Mouse (Mus musculus) limb, embryonic 13.5 days (tissue): Measurements from ENCODE around the gene Grhl1. TPM values are rescaled to one million over a fixed set of nuclear protein-coding genes. Genes with fewer than 3 reads are reported as not detected.
A peak's percentile ranks its signal among the peaks of the same experiment; 100 is the strongest.
"Not testable (repeated sequence)": the region's sequence is repeated elsewhere in the genome, so short reads cannot be mapped to it uniquely, and the experiment has no call there.

Experiments
- ATAC-seq: fragments of 200-750 bp; cut with Nextera tagmentation; 2 replicates; pipeline ENCODE4 v1.8.0; 2017; ENCODE audit warnings: low read depth, moderate number of reproducible peaks, moderate TSS enrichment; ENCODE audit not compliant: low FRiP score
- H3K27ac ChIP-seq: fragments of 300-500 bp; sonication (generic); 2 replicates; pipeline ENCODE4 v1.5.1; 2015; ENCODE audit warnings: inconsistent platforms, mild to moderate bottlenecking, moderate library complexity
- H3K27me3 ChIP-seq: fragments of 300-500 bp; sonication (generic); 2 replicates; pipeline ENCODE4 v1.6.1; 2015; ENCODE audit warnings: mild to moderate bottlenecking, inconsistent platforms
- H3K36me3 ChIP-seq: fragments of 300-500 bp; sonication (generic); 2 replicates; pipeline ENCODE4 v1.6.1; 2015; ENCODE audit warnings: inconsistent platforms, mild to moderate bottlenecking, moderate library complexity
- H3K4me1 ChIP-seq: fragments of 300-500 bp; sonication (generic); 2 replicates; pipeline ENCODE4 v1.6.1; 2015; ENCODE audit warnings: inconsistent platforms
- H3K4me2 ChIP-seq: fragments of 300-500 bp; sonication (generic); replicated peaks from 2 replicates; pipeline ENCODE4 v1.6.1; 2015; ENCODE audit warnings: inconsistent platforms, mild to moderate bottlenecking, moderate library complexity
- H3K4me3 ChIP-seq: fragments of 300-500 bp; sonication (generic); 2 replicates; pipeline ENCODE4 v1.5.1; 2015; ENCODE audit warnings: moderate library complexity, mild to moderate bottlenecking, inconsistent platforms
- H3K9ac ChIP-seq: fragments of 300-500 bp; sonication (generic); 2 replicates; pipeline ENCODE4 v1.6.1; 2015; ENCODE audit warnings: mild to moderate bottlenecking, inconsistent platforms
- H3K9me3 ChIP-seq: fragments of 300-500 bp; sonication (generic); 2 replicates; pipeline ENCODE4 v1.6.1; 2016; ENCODE audit warnings: inconsistent platforms
- WGBS: fragments of 180-500 bp; shearing (Covaris S2); methylation state at CpG from one replicate; pipeline ENCODE4 v1.1.7; 2015; 5-methylcytosine and 5-hydroxymethylcytosine counted together
- polyA plus RNA-seq: library from polyadenylated mRNA; unstranded; fragments of >200 nt; fragmentation: Nextera tagmentation; extraction: Ambion mirVana; gene quantifications from 2 replicates; pipeline ENCODE4 v1.2.1, GENCODE M21; 2015

The Grhl1 gene
- 4.1 and 4.4 TPM in 2 replicates for polyA plus RNA-seq

DNA sequence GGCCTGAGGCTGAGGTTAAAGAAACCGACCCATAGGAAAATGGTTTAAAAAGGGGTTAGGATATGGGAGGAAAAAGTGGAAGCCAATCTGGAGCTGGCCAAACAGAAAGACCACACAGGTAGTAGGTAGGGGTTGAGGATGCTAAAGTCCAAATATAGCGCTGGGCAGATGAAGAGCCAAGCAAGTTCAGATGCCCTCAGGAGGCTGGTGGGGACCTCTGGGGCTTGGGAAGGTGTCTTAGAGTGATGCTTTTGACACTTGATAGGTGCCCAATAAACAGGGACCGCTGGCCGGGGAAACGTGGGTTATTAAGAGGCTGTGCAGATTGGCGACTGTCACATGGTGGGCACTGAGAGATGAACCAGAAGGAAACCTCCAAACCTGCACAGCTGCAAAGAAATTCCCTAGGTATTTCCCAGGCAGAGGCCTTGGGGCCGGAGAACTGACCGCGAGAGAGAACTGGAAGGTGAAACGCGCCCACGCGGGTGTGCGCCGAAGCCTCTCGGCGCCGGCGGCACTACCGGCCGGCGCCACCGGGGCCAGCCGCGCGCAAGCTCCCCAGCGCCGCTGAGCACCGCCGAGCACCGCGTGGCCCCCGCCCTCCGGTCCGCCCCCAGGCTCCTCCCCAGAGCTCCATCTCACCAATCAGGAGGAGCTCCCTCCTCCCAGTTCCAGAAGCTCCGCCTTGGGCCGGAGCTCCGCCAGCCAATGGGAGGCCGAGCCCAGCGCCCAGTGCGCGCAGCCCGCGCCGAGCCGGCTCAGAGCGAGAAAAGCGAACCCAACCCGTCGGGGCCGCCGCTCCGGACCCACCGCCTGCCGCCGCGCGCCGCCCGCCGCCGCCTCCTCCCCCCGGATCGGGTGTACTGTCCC is at the start of gene Grhl1:
Grhl1 (plus strand) TSS at position 761 of the 870 bp plus-strand sequence.
- Histone ChIP-seq H3K27me3 (peaks cover 44% of the 10 kb centered on the region), H3K27ac (no peak within 1 kb of the TSS), H3K9me3 (no peaks in the 10 kb centered on the region), H3K36me3 (no peaks in the 10 kb centered on the region), H3K4me1 (peaks cover 40% of the 10 kb centered on the region), H3K4me3 (peak within 1 kb of the TSS; percentile 62), H3K9ac (peak within 1 kb of the TSS; percentile 58), H3K4me2 (peak within 1 kb of the TSS; percentile 80)
- WGBS: 1% methylated on average over 63 of the region's 64 CpGs
- peak; percentile 98 for ATAC-seq

DNA sequence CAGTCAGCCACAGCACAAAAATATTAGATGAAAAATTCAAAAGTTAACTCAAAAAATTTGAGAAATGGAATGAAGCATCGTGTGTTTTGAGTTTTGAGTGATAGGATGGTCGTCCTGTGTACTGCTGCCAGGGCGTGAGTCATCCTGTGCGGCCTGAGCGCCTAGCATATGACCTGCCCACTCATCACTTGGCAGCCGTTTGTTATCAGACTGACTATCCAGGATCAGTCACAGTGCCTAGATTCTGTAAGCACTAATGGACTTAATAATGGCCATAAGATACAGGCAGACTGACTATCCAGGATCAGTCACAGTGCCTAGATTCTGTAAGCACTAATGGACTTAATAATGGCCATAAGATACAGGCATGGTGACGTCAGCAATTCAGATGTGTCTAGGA is 47.0 kb upstream of the Grhl1 start:
- not testable (repeated sequence) for H3K4me1 ChIP-seq, H3K27ac ChIP-seq

DNA sequence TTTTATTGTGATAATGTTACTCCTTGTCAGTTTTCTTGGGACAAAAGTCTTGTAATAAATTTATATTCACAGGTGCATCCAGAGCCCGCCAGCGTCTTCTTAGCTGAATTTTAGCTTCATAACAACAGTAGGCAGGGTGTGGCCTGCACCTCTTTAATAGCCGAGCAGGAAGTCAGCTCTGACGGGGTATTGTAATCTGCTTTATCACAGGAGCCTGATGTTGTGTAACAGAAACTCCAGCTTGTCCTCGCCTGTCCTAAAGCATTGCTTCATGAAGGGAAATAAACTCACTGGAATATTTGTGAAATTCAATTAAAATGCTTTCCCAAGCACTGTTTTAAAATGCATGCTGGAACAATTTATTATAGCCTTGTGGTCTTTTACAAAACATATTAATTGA is 35.7 kb upstream of the Grhl1 start:
- Histone ChIP-seq H3K27ac (no peak overlapping the region), H3K36me3 (peaks cover 16% of the 10 kb centered on the region), H3K4me2 (no peak overlapping the region), H3K27me3 (no peaks in the 10 kb centered on the region), H3K9ac (no peak overlapping the region), H3K4me1 (no peaks in the 10 kb centered on the region), H3K9me3 (no peaks in the 10 kb centered on the region), H3K4me3 (no peak overlapping the region)
- WGBS: 68% methylated on average over 5 of the region's 5 CpGs
- no peak for ATAC-seq

More for the DNA sequence above, 47.0 kb upstream of the Grhl1 start:
- not testable (repeated sequence) for H3K27me3 ChIP-seq, H3K4me2 ChIP-seq, H3K9me3 ChIP-seq, H3K9ac ChIP-seq, ATAC-seq, H3K4me3 ChIP-seq
- 94% methylated on average over 7 of the region's 7 CpGs for WGBS
- H3K36me3 ChIP-seq: peaks cover 18% of the 10 kb centered on the region

DNA sequence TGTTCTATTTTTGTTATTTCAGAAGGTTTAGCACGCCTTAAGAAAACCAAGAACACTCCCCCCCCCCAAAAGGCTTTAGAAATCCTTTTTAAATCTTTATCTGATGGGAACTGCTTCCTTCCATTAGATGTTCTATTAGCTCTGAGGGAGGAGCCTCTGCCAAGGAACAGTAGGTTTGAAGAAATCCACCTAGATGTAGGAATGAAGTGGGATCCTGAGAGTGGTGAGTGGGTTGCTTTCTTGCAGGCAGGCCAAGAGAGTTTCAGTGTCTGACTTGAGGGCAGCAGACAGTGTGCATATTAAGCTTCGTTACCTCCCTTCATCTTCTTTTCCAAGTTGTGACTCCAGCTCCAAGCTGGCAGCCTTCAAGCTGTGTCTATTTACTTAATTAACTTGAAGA is 34.9 kb upstream of the Grhl1 start:
- Histone ChIP-seq H3K27me3 (no peaks in the 10 kb centered on the region), H3K9ac (no peak overlapping the region), H3K4me2 (no peak overlapping the region), H3K27ac (no peak overlapping the region), H3K36me3 (peaks cover 11% of the 10 kb centered on the region; the same call in 1 of the 2 replicates), H3K9me3 (no peaks in the 10 kb centered on the region), H3K4me1 (no peaks in the 10 kb centered on the region), H3K4me3 (no peak overlapping the region)
- WGBS: 83% methylated on average over 2 of the region's 2 CpGs
- ATAC-seq: no peak

DNA sequence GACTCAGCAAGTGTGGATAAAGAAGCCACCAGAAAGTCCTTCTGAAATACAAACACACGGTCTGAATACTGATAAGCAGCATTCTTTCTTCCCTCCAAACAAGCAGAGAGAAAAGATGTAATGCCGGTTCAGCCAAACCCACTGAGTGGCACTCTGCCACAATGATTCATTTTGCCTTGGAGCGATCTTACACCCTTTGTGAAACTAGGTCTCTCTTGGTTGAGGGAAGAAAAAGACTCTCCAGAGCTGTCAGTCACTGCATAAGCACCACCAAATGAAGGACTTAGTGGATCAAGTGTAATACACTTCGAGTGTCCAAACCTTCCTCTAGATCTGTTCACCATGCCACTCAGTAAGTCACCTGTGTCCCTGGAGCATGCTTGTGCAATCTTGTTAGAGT is 34.1 kb upstream of the Grhl1 start:
- 89% methylated on average over 4 of the region's 4 CpGs for WGBS
- Histone ChIP-seq H3K9ac (no peak overlapping the region), H3K4me1 (no peaks in the 10 kb centered on the region), H3K36me3 (0 out of 2 replicates have a peak, but pooled peaks cover 8% of the 10 kb centered on the region), H3K27me3 (no peaks in the 10 kb centered on the region), H3K27ac (no peak overlapping the region), H3K4me3 (no peak overlapping the region), H3K9me3 (no peaks in the 10 kb centered on the region), H3K4me2 (no peak overlapping the region)
- ATAC-seq: no peak

DNA sequence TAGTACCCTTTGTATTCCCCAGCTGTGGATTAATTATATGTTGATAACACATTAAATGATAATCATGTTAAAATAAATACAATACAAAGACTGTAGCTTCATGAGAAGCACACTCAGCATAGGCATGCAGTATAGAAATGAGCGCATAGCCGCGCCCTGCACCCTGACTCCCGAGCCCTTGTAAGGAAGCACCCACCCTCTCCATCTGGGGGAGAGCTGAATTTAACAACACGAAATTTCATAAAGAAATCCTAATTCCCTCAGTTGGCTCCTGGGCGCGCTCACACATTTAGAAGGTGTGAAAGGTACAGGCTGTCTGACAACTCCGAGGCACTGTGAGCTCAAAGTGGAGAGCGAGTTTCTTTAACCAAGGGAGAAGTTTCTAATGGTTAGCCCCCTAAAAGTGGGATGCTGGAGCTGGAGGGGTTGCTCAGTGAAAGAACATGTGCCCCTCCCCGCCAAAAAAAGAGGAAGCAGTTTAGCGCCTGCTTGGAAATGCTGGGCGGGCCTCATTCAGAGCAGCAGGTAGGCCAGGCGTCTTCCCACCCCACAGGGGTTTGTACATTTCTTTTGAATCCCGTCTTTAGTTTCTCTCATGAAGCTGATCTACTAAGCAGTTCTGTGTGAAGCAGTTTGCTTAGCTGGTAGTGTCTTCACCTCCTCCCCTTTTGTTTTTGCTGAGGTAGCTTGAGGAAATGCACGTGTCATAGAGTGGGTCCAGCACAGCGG is 30.5 kb upstream of the Grhl1 start:
- Histone ChIP-seq H3K4me3 (no peak overlapping the region), H3K36me3 (peaks cover 29% of the 10 kb centered on the region), H3K9ac (no peak overlapping the region), H3K27me3 (no peaks in the 10 kb centered on the region), H3K27ac (no peak overlapping the region), H3K9me3 (no peaks in the 10 kb centered on the region), H3K4me1 (no peaks in the 10 kb centered on the region), H3K4me2 (no peak overlapping the region)
- ATAC-seq: no peak
- WGBS: 80% methylated on average over 16 of the region's 16 CpGs

DNA sequence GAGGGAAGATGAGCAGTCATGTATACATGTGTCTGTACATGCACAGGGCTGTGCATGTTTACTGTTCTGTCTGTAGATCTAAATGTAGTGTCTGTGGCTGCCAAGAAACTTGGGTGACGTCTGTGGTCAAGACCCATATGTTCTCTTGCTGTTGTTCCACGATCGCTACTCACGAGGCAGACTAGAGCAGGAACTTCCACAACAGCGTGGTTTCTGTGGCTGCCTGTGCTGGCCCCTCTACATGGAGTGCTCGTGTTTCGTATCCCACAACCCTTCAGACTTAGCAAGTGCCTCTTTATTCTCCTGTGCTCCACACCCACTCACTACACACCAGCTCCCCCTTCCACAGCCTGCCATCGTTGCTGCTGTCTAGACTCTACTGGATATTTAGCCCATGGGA is 24.4 kb upstream of the Grhl1 start:
- no peak overlapping the region for H3K27ac ChIP-seq
- no peaks in the 10 kb centered on the region for H3K4me1 ChIP-seq
- no peaks in the 10 kb centered on the region for H3K9me3 ChIP-seq
- ATAC-seq: no peak
- H3K4me3 ChIP-seq: no peak overlapping the region
- 77% methylated on average over 8 of the region's 8 CpGs for WGBS
- peaks cover 65% of the 10 kb centered on the region for H3K36me3 ChIP-seq
- no peak overlapping the region for H3K4me2 ChIP-seq
- H3K9ac ChIP-seq: no peak overlapping the region
- no peaks in the 10 kb centered on the region for H3K27me3 ChIP-seq

DNA sequence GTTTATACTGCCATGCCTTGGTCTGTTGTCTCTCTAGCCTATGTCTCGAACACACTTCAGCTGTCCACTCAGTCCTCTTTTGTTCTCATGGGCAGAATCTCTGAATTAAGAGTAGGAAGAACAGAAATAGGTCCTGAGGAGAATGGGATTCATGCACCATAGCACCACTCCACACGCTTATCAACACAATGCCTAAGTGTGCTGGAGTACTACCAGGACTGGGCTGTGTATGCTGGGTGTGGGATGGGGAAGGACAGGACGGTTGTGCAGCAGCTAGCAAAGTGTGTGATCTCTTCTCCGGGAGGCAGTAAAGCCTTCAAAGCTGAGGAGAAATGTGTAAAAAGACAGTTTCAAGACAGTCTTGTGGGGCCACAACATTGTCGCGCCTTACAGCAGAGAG is 23.2 kb upstream of the Grhl1 start:
- Histone ChIP-seq H3K27me3 (no peaks in the 10 kb centered on the region), H3K36me3 (peaks cover 65% of the 10 kb centered on the region), H3K4me3 (no peak overlapping the region), H3K9ac (no peak overlapping the region), H3K4me2 (no peak overlapping the region), H3K9me3 (no peaks in the 10 kb centered on the region), H3K4me1 (no peaks in the 10 kb centered on the region), H3K27ac (no peak overlapping the region)
- ATAC-seq: no peak
- 92% methylated on average over 6 of the region's 6 CpGs for WGBS

DNA sequence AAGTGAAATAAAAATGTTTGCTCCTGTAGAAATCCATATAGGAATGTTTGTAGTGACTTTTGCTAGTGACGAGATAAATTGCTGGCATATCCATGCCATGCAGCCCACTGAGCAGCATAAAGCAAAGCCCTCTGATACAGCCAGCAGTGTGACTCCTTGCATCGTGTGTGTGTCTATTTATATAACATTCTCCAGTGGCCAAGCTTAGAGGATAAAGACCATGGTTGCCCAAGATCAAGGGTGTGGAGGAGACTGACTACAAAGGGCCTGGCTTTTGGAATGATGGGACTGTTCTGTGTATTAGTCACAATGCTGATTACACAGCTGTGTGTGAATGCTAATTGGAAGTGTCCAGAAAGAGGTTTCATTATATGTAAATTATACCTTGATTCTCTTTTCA is 19.6 kb upstream of the Grhl1 start:
- H3K9ac ChIP-seq: no peak overlapping the region
- H3K4me1 ChIP-seq: peaks cover 7% of the 10 kb centered on the region; the same call in 1 of the 2 replicates
- peaks cover 43% of the 10 kb centered on the region for H3K36me3 ChIP-seq
- H3K9me3 ChIP-seq: no peaks in the 10 kb centered on the region
- 80% methylated on average over 2 of the region's 2 CpGs for WGBS
- no peak overlapping the region for H3K4me2 ChIP-seq
- no peak overlapping the region for H3K27ac ChIP-seq
- ATAC-seq: no peak
- no peaks in the 10 kb centered on the region for H3K27me3 ChIP-seq
- no peak overlapping the region for H3K4me3 ChIP-seq

DNA sequence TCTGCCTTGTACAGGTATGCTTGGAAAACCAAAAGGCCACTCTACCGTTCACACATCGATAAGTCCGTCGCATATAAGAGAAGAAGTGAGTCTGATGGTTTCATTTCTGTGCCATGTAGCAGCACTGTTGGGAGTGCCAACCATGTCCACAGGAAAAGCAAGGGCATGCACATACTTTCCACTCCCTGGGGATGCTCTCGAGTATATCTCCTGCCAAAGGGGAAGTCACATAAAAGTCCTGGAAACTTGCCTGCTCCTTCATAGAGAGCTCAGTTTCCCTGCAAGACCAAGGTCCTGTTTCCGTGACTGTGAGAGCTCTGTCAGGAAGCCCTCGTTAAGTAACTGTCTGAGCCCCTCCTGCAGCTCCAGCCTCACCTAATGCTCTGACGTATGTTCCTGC is 16.1 kb upstream of the Grhl1 start:
- no peaks in the 10 kb centered on the region for H3K27me3 ChIP-seq
- 64% methylated on average over 8 of the region's 8 CpGs for WGBS
- ATAC-seq: no peak
- no peaks in the 10 kb centered on the region for H3K9me3 ChIP-seq
- H3K4me1 ChIP-seq: peaks cover 7% of the 10 kb centered on the region; the same call in 1 of the 2 replicates
- H3K36me3 ChIP-seq: peaks cover 23% of the 10 kb centered on the region
- H3K4me2 ChIP-seq: no peak overlapping the region
- no peak overlapping the region for H3K4me3 ChIP-seq
- H3K27ac ChIP-seq: no peak overlapping the region
- H3K9ac ChIP-seq: no peak overlapping the region

DNA sequence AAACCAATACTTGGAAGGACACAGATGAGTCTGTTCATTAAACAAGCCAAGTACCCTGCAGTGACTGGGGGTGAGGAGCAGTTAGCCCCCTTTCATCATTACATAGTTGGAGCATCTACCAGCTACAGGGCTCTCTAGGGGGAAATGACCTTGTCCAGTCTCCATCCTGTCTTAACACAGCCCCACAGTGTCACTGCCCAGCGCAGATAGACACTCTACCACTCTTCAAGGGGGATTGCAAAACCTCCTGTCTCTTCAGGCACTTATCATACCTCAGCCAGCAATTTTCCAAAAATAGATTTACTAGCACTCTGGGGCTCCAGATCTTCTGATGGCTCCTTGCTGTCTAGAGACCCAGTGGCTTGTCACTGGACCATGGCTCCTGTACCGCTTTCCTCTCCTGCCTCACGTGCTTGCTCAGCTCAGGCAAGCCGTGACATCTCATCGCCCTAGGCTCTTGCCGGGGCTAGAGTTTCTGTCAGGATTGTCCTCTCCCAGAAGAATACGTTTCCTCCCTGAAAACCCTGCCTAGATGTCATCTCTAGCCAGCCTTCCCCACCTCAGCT is 8.6 kb upstream of the Grhl1 start:
- 89% methylated on average over 7 of the region's 7 CpGs for WGBS
- no peak for ATAC-seq
- no peaks in the 10 kb centered on the region for H3K4me1 ChIP-seq
- no peak overlapping the region for H3K27ac ChIP-seq
- H3K4me3 ChIP-seq: no peak overlapping the region
- H3K36me3 ChIP-seq: peaks cover 6% of the 10 kb centered on the region
- H3K4me2 ChIP-seq: no peak overlapping the region
- H3K9me3 ChIP-seq: no peaks in the 10 kb centered on the region
- H3K27me3 ChIP-seq: no peaks in the 10 kb centered on the region
- H3K9ac ChIP-seq: no peak overlapping the region

DNA sequence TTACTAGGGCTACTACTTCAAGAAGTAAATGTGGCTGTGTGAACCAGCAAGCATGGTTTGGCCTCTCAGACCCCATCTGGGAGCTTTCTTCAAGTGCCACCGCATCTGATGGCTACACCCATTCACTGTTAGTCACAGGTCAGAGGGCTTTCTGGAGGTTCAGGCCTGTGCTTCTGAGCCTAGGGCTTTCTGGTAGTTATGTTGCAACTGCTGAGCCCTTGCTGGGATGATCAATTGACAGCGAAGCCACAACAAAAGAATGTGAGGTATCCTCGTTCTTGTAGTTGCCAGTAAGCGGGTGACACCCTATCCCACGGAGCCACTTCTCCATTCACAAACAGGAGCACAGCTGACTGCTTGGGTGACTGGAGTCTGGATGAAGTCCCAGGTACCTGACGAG is 6.8 kb upstream of the Grhl1 start:
- no peaks in the 10 kb centered on the region for H3K9me3 ChIP-seq
- WGBS: 70% methylated on average over 6 of the region's 6 CpGs
- H3K27ac ChIP-seq: no peak overlapping the region
- no peak overlapping the region for H3K9ac ChIP-seq
- H3K4me1 ChIP-seq: no peaks in the 10 kb centered on the region
- no peak overlapping the region for H3K4me2 ChIP-seq
- H3K27me3 ChIP-seq: peaks cover 6% of the 10 kb centered on the region; the same call in 1 of the 2 replicates
- H3K36me3 ChIP-seq: no peaks in the 10 kb centered on the region; the same call in 1 of the 2 replicates
- ATAC-seq: no peak
- no peak overlapping the region for H3K4me3 ChIP-seq
